Mouse (Mus musculus) MEL (cell line): ENCODE measurements around the gene Cfap299. TPM values are rescaled to one million over a fixed set of nuclear protein-coding genes. Genes with fewer than 3 reads are reported as not detected.

Experiments
- DNase-seq: peaks from one replicate; pipeline ENCODE4 v3.0.0; 2011; ENCODE audit warnings: low read depth, low spot score
- H3K27ac ChIP-seq: 2 replicates; pipeline ENCODE4 v1.5.1; 2012; ENCODE audit warnings: low read depth, mild to moderate bottlenecking, control low read depth, low read length, moderate library complexity; ENCODE audit not compliant: control insufficient read depth
- H3K27me3 ChIP-seq, 2 experiments: fragments of 150-350 bp in 1 of 2; sonication (generic) in 1 of 2; 2 replicates each; pipeline ENCODE4 v1.6.1; 2012; ENCODE audit warnings: low read length in 2 of 2, mild to moderate bottlenecking in 2 of 2, improper control_type of control experiment in 1 of 2, moderate library complexity in 1 of 2; ENCODE audit not compliant: insufficient read depth in 2 of 2, control insufficient read depth in 1 of 2
- H3K36me3 ChIP-seq, 2 experiments: 2 replicates each; pipeline ENCODE4 v1.6.1; 2012 to 2014; ENCODE audit warnings: low read length in 2 of 2, improper control_type of control experiment in 1 of 2, inconsistent platforms in 1 of 2, mild to moderate bottlenecking in 1 of 2; ENCODE audit not compliant: insufficient read depth in 2 of 2, control insufficient read depth in 1 of 2
- H3K4me1 ChIP-seq, 2 experiments: fragments of 150-350 bp in 1 of 2; sonication (generic) in 1 of 2; 2 replicates each; pipeline ENCODE4 v1.6.1; 2012; ENCODE audit warnings: low read length in 2 of 2, improper control_type of control experiment in 1 of 2, mild to moderate bottlenecking in 1 of 2; ENCODE audit not compliant: insufficient read depth in 2 of 2, control insufficient read depth in 1 of 2
- H3K4me3 ChIP-seq, 2 experiments: fragments of 150-350 bp in 1 of 2; sonication (generic) in 1 of 2; 2 replicates each; pipeline ENCODE4 v1.5.1; 2012; ENCODE audit warnings: low read depth in 2 of 2, low read length in 2 of 2, mild to moderate bottlenecking in 2 of 2, moderate library complexity in 2 of 2, control low read depth in 1 of 2, improper control_type of control experiment in 1 of 2; ENCODE audit not compliant: control insufficient read depth in 1 of 2, insufficient read depth in 1 of 2
- H3K79me2 ChIP-seq: 2 replicates; pipeline ENCODE4 v1.6.1; 2012; ENCODE audit warnings: mild to moderate bottlenecking, low read length, moderate library complexity; ENCODE audit not compliant: control insufficient read depth, poor library complexity, insufficient read depth
- H3K9ac ChIP-seq: 2 replicates; pipeline ENCODE4 v1.6.1; 2012; ENCODE audit warnings: low read depth, mild to moderate bottlenecking, control low read depth, low read length, moderate library complexity; ENCODE audit not compliant: control insufficient read depth, poor library complexity, severe bottlenecking
- H3K9me3 ChIP-seq: fragments of 150-350 bp; sonication (generic); replicated peaks from 2 replicates; pipeline ENCODE4 v1.6.1; 2012; ENCODE audit warnings: mild to moderate bottlenecking, low read length, improper control_type of control experiment, moderate library complexity; ENCODE audit not compliant: insufficient read depth
- BHLHE40 ChIP-seq: IDR thresholded peaks from 2 replicates; pipeline ENCODE4 v1.6.1; 2012; ENCODE audit warnings: low read depth, mild to moderate bottlenecking, inconsistent platforms, low read length, improper control_type of control experiment, borderline replicate concordance
- CHD2 ChIP-seq: IDR thresholded peaks from 2 replicates; pipeline ENCODE4 v1.6.1; 2011; ENCODE audit warnings: low read length, improper control_type of control experiment
- CTCF ChIP-seq, 3 experiments: IDR thresholded peaks in 2 of 3; conservative IDR thresholded peaks in 1 of 3; 2 replicates each; pipeline ENCODE4 v1.5.1; 2011 to 2012; ENCODE audit warnings: low read length in 3 of 3, low read depth in 2 of 3, mild to moderate bottlenecking in 2 of 3, improper control_type of control experiment in 1 of 3, inconsistent platforms in 1 of 3, mixed read lengths in 1 of 3, moderate library complexity in 1 of 3; ENCODE audit not compliant: control insufficient read depth in 1 of 3, insufficient read depth in 1 of 3, poor library complexity in 1 of 3, severe bottlenecking in 1 of 3
- E2F4 ChIP-seq: IDR thresholded peaks from 2 replicates; pipeline ENCODE4 v1.6.1; 2011; ENCODE audit warnings: low read depth, low read length, improper control_type of control experiment, borderline replicate concordance
- ETS1 ChIP-seq: IDR thresholded peaks from 2 replicates; pipeline ENCODE4 v1.6.1; 2012; ENCODE audit warnings: low read depth, mild to moderate bottlenecking, inconsistent platforms, low read length, improper control_type of control experiment, moderate library complexity
- GABPA ChIP-seq: IDR thresholded peaks from 2 replicates; pipeline ENCODE4 v1.6.1; 2012; ENCODE audit warnings: low read depth, mild to moderate bottlenecking, inconsistent platforms, low read length, improper control_type of control experiment, moderate library complexity
- GATA1 ChIP-seq: IDR thresholded peaks from 2 replicates; pipeline ENCODE4 v1.6.1; 2011; ENCODE audit warnings: low read depth, low read length, improper control_type of control experiment
- HCFC1 ChIP-seq: IDR thresholded peaks from 2 replicates; pipeline ENCODE4 v1.6.1; 2012; ENCODE audit warnings: low read depth, mild to moderate bottlenecking, inconsistent platforms, low read length, improper control_type of control experiment, moderate library complexity
- JUND ChIP-seq: IDR thresholded peaks from 2 replicates; pipeline ENCODE4 v1.6.1; 2011; ENCODE audit warnings: low read depth, mild to moderate bottlenecking, improper control_type of control experiment, low read length
- KAT2A ChIP-seq: conservative IDR thresholded peaks from 2 replicates; pipeline ENCODE4 v1.6.1; 2012; ENCODE audit warnings: low read depth, low read length, improper control_type of control experiment, inconsistent platforms
- MAZ ChIP-seq: IDR thresholded peaks from 2 replicates; pipeline ENCODE4 v1.6.1; 2012; ENCODE audit warnings: low read depth, mild to moderate bottlenecking, inconsistent platforms, low read length, improper control_type of control experiment
- MYC ChIP-seq: IDR thresholded peaks from 2 replicates; pipeline ENCODE4 v1.6.1; 2011; ENCODE audit warnings: low read depth, mild to moderate bottlenecking, low read length, improper control_type of control experiment, moderate library complexity
- NELFE ChIP-seq: IDR thresholded peaks from 2 replicates; pipeline ENCODE4 v1.6.1; 2011; ENCODE audit warnings: low read depth, low read length, improper control_type of control experiment
- POLR2AphosphoS2 ChIP-seq: IDR thresholded peaks from 2 replicates; pipeline ENCODE4 v1.6.1; 2011; ENCODE audit warnings: low read length, improper control_type of control experiment
- RCOR1 ChIP-seq: IDR thresholded peaks from 2 replicates; pipeline ENCODE4 v1.6.1; 2012; ENCODE audit warnings: low read depth, mild to moderate bottlenecking, inconsistent platforms, low read length, improper control_type of control experiment
- TCF12 ChIP-seq: IDR thresholded peaks from 2 replicates; pipeline ENCODE4 v1.6.1; 2014; ENCODE audit warnings: low read depth, mild to moderate bottlenecking, inconsistent platforms, low read length, improper control_type of control experiment, moderate library complexity
- UBTF ChIP-seq: IDR thresholded peaks from 2 replicates; pipeline ENCODE4 v1.6.1; 2012; ENCODE audit warnings: low read depth, mild to moderate bottlenecking, inconsistent platforms, low read length, improper control_type of control experiment, moderate library complexity, borderline replicate concordance; ENCODE audit not compliant: insufficient read depth
- USF1 ChIP-seq: IDR thresholded peaks from 2 replicates; pipeline ENCODE4 v1.6.1; 2014; ENCODE audit warnings: low read depth, mild to moderate bottlenecking, inconsistent platforms, low read length, improper control_type of control experiment, moderate library complexity
- ZC3H11A ChIP-seq: IDR thresholded peaks from 2 replicates; pipeline ENCODE4 v1.6.1; 2012; ENCODE audit warnings: low read depth, mild to moderate bottlenecking, inconsistent platforms, low read length, improper control_type of control experiment
- ZMIZ1 ChIP-seq: IDR thresholded peaks from 2 replicates; pipeline ENCODE4 v1.6.1; 2012; ENCODE audit warnings: low read depth, mild to moderate bottlenecking, inconsistent platforms, low read length, improper control_type of control experiment, moderate library complexity
- polyA plus RNA-seq, 2 experiments: library from polyadenylated mRNA; stranded (reverse) in 1 of 2; unstranded in 1 of 2; fragments of >175 nt in 1 of 2; fragments of >200 nt in 1 of 2; gene quantifications; 2 replicates each; pipeline versions ENCODE4 v1.2.1 to v1.2.4; 2012; ENCODE audit warnings: low replicate concordance in 2 of 2, low read depth in 1 of 2; ENCODE audit not compliant: insufficient read length in 2 of 2, insufficient read depth in 1 of 2, missing spikeins in 1 of 2
- total RNA-seq: library from RNA; depleted of rRNA; stranded (reverse); fragments of 300-350 nt; gene quantifications from 2 replicates; pipeline ENCODE4 v1.2.3, GENCODE M21; 2012

Gene Cfap299
- total and polyA plus RNA-seq, 3 experiments: not detected

DNA sequence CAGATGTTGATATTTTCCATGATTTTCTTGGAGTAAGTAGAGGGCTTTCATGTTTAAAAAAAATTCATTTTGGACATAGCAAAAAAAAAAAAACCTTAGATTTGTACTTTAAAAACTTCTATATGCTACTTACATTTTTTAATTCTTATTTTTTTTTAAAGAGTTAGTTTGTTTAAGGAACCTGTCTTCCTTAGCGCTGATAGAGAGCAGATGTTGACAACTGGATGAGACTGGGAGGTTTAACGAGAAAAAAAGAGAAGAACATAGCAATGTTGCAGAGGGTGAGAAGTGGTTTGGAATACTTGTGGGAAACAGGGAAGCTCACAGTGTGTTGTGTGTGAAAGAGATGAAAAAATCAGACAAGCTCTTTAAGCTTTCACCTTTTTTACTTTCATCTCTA lies 191.0 kb downstream of the Cfap299 start:
- Histone ChIP-seq H3K27ac (no peak overlapping the region), H3K36me3 (no peaks in the 10 kb centered on the region), H3K9ac (no peak overlapping the region)

DNA sequence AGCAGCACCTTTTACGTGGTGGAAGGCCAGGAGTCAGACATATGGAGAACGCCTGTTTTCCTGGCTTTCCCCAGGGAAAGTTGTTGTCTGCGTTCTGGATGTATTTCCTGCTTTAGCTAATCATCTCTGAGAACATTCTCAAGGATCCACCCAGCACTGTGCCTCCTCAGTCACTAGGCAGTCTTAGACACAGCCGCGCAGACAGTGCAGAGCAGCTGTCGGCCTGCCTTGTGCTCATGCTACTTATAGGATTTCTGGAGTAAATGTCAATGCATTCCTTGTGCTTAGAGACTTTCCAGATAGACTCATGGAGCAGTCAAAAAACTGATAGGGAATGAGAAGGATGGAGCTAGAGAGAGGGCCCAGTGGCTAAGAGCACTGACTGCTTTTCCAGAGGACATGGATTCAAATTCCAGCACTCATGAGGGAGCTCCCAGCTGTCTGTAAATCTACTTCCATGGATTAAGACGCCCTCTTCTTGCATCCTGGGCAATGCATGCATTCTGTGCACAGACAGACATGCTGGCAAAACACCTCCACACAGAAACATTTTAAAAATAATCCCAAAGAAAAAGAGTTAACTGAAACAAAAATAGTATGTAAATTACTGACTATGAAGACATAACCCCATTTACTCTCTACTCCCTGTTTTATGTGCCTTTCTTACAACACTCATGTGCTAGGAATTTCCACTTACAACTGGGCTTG lies 193.3 kb downstream of the Cfap299 start:
- Histone ChIP-seq H3K9me3 (no peaks in the 10 kb centered on the region), H3K36me3 (no peaks in the 10 kb centered on the region), H3K9ac (no peak overlapping the region), H3K4me3 (no peak overlapping the region), H3K4me1 (no peaks in the 10 kb centered on the region), H3K27me3 (no peaks in the 10 kb centered on the region), H3K79me2 (no peaks in the 10 kb centered on the region), H3K27ac (no peak overlapping the region)
- TF ChIP-seq KAT2A (no peak), MYC (no peak), ZMIZ1 (no peak), NELFE (no peak), TCF12 (no peak), E2F4 (no peak), CHD2 (no peak), USF1 (no peak), RCOR1 (no peak), BHLHE40 (no peak), HCFC1 (no peak)
- no peak for DNase-seq

More for the DNA sequence above, 191.0 kb downstream of the Cfap299 start:
- H3K79me2 ChIP-seq: no peaks in the 10 kb centered on the region
- TF ChIP-seq MAZ (no peak), ZMIZ1 (no peak), ETS1 (no peak), GABPA (no peak), GATA1 (no peak), RCOR1 (no peak), ZC3H11A (no peak), TCF12 (no peak), CTCF (IDR thresholded peaks at IDR 0.05 in 2 of 3, conservative IDR thresholded peaks at IDR 0.05 in 1 of 3; ENCODE audit: control insufficient read depth in 1 of 3, insufficient read depth in 1 of 3, low read depth in 2 of 3, low read length in 3 of 3, poor library complexity in 1 of 3, severe bottlenecking in 1 of 3) (no peak), JUND (no peak), POLR2AphosphoS2 (no peak), BHLHE40 (no peak), UBTF (no peak)
- no peak for DNase-seq
- no peaks in the 10 kb centered on the region for H3K27me3 ChIP-seq
- no peaks in the 10 kb centered on the region for H3K9me3 ChIP-seq
- H3K4me3 ChIP-seq: no peak overlapping the region
- no peaks in the 10 kb centered on the region for H3K4me1 ChIP-seq
